Mouse (Mus musculus) adrenal gland, adult 2 months (tissue): ENCODE data around the gene Ssh3. TPM values are rescaled to one million over a fixed set of nuclear protein-coding genes. Genes with fewer than 3 reads are reported as not detected.

Experiments used
- DNase-seq: peaks from one replicate; pipeline ENCODE4 v3.0.0; 2021
- polyA plus RNA-seq: library from polyadenylated mRNA; depleted of rRNA; stranded (reverse); fragments of >200 nt; gene quantifications from 2 replicates; pipeline ENCODE4 v1.2.3, GENCODE M21; 2012
- total RNA-seq, 2 experiments: library from RNA; stranded (reverse); gene quantifications; 2 replicates each; pipeline ENCODE4 v1.2.3; 2021

Ssh3 gene
- total and polyA plus RNA-seq, 3 experiments = 30.9 to 86.6 (median 34.4) TPM

- no peak for DNase-seq
These were observed 24.2 kb downstream of the Ssh3 start for GRCm38 (mm10) chr19:4244775-4245174.

- DNase-seq = no peak
These were observed 26.6 kb downstream of the Ssh3 start for GRCm38 (mm10) chr19:4242416-4242815.

GRCm38 (mm10) chr19:4240247-4240668 lies 28.7 kb downstream of the Ssh3 start:
- DNase-seq = no peak

GRCm38 (mm10) chr19:4234548-4234947 lies 34.4 kb downstream of the Ssh3 start:
- DNase-seq = no peak

GRCm38 (mm10) chr19:4232651-4233050 lies 36.3 kb downstream of the Ssh3 start:
- DNase-seq = no peak

GRCm38 (mm10) chr19:4232186-4232572 lies 36.8 kb downstream of the Ssh3 start:
- no peak for DNase-seq

GRCm38 (mm10) chr19:4231253-4232185 lies 37.5 kb downstream of the Ssh3 start, which contains the start of gene Pold4:
Gene Pold4 (plus strand): TSS chr19:4231899.
- peak; percentile 99 for DNase-seq

- peak; percentile 86 for DNase-seq
These were observed 38.6 kb downstream of the Ssh3 start for GRCm38 (mm10) chr19:4230415-4230814.

- peak; percentile 29 for DNase-seq
These were observed 39.4 kb downstream of the Ssh3 start for GRCm38 (mm10) chr19:4229451-4230076.

GRCm38 (mm10) chr19:4228891-4229290 lies 40.1 kb downstream of the Ssh3 start:
- DNase-seq = no peak

GRCm38 (mm10) chr19:4227894-4228678 lies 40.9 kb downstream of the Ssh3 start:
- DNase-seq = peak; percentile 79

- no peak for DNase-seq
These were observed 41.5 kb downstream of the Ssh3 start for GRCm38 (mm10) chr19:4227446-4227845.

- DNase-seq = no peak
These were observed 42.2 kb downstream of the Ssh3 start for GRCm38 (mm10) chr19:4226779-4227178.

GRCm38 (mm10) chr19:4222165-4222564 lies 46.8 kb downstream of the Ssh3 start:
- peak; percentile 62 for DNase-seq

GRCm38 (mm10) chr19:4220957-4221743 lies 47.8 kb downstream of the Ssh3 start:
- DNase-seq = no peak

- DNase-seq = no peak
These were observed 48.6 kb downstream of the Ssh3 start for GRCm38 (mm10) chr19:4220416-4220815.

GRCm38 (mm10) chr19:4219943-4220342 lies 49.0 kb downstream of the Ssh3 start:
- DNase-seq = no peak

GRCm38 (mm10) chr19:4218784-4219183 lies 50.2 kb downstream of the Ssh3 start:
- no peak for DNase-seq

- no peak for DNase-seq
These were observed 50.7 kb downstream of the Ssh3 start for GRCm38 (mm10) chr19:4218293-4218692.

GRCm38 (mm10) chr19:4217855-4218254 lies 51.1 kb downstream of the Ssh3 start:
- no peak for DNase-seq

GRCm38 (mm10) chr19:4217140-4217539 lies 51.8 kb downstream of the Ssh3 start:
- DNase-seq = no peak
